Comparison of ENCODE assay signal across 8 mouse cellular contexts in the genomic region with DNA sequence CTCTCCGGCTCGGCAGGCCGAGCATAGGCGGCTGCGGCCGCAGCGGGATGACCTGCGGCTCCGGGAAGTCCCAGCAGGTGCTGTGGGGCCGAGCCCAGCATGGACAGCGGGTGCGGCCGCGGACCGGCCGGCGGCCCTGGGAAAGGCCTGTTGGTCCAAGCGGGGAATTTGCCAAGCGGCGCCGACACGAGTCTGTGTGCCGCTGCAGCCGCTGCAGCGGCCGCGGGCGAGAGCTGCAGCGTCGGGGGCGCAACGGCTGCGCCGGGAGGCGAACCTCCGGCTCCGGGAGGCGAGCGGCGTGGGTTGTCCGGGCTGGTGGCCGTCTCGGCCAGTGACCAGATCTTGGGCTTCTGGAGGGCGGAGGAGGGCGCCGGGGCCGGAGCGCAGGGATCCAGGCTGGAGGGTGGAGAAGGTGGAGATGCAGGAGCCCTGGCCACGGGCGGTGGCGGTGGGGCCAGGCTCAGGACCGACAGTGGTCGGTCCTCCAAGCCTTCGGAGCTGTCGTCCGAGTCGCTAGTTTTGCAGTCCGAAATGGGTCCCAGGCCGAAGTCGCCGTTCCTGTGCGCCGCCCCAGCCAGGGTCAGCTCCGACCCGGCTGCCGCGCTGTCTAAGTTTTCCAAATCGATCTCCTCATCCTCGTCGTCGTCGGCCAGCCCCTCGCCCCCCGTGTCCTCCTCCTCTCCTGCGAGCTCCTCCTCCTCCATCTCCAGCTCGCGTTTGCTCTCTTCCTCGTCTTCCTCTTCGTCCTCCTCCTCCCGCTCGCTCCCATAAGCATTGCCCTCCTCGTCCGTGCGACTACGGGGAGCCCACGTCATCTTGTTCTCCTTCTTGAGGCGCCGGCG. TPM values are rescaled to one million over a fixed set of nuclear protein-coding genes. Genes with fewer than 3 reads are reported as not detected.
A peak's percentile ranks its signal among the peaks of the same experiment; 100 is the strongest.
DNase-seq lines count a peak whose midpoint lies in the region; ATAC-seq and TF ChIP-seq lines count a peak whose summit lies in the region.

No protein-coding gene starts in this region.

- no peaks in the 10 kb centered on the region for H3K9me3 ChIP-seq in kidney, postnatal 0 days (replicated peaks; ENCODE audit: low read length)
- H3K9me3 ChIP-seq in midbrain, embryonic 11.5 days (ENCODE audit: control insufficient read depth, low read length), result no peaks in the 10 kb centered on the region

- peak overlapping the region; percentile 86 for H3K4me2 ChIP-seq in kidney, postnatal 0 days (ENCODE audit: low read length)
- peak overlapping the region; percentile 71 for H3K4me2 ChIP-seq in midbrain, embryonic 11.5 days

- H3K79me2 ChIP-seq in C2C12 (ENCODE audit: control insufficient read depth, insufficient read depth), result no peaks in the 10 kb centered on the region

- 1% methylated on average over 82 of the region's 89 CpGs for WGBS in kidney, postnatal 0 days
- WGBS in midbrain, embryonic 11.5 days, result under 1% methylated on average over 89 of the region's 89 CpGs

- no peaks in the 10 kb centered on the region for H3K79me3 ChIP-seq in C2C12 (ENCODE audit: low read depth)

- no peak for TF ChIP-seq CTCF in C2C12 (IDR thresholded peaks at IDR 0.05; ENCODE audit: control insufficient read depth, insufficient read depth, insufficient read length)
- TF ChIP-seq CTCF in kidney, postnatal 0 days (IDR thresholded peaks at IDR 0.05; ENCODE audit: low read depth), result no peak

- H3K4me1 ChIP-seq in kidney, postnatal 0 days (replicated peaks; ENCODE audit: insufficient read depth, low read length), result peaks cover 21% of the 10 kb centered on the region; the same call in 1 of the 2 replicates
- H3K4me1 ChIP-seq in midbrain, embryonic 11.5 days (ENCODE audit: control insufficient read depth, insufficient read depth, low read length), result peaks cover 35% of the 10 kb centered on the region

- no peaks in the 10 kb centered on the region for H3K36me3 ChIP-seq in C2C12 (ENCODE audit: control insufficient read depth, insufficient read depth)
- no peaks in the 10 kb centered on the region for H3K36me3 ChIP-seq in kidney, postnatal 0 days (ENCODE audit: insufficient read depth, low read length)
- H3K36me3 ChIP-seq in midbrain, embryonic 11.5 days (ENCODE audit: control insufficient read depth, insufficient read depth, low read length), result peaks cover 10% of the 10 kb centered on the region

- peak overlapping the region; percentile 91; the same call in 1 of the 2 replicates for H3K27ac ChIP-seq in kidney, postnatal 0 days
- H3K27ac ChIP-seq in midbrain, embryonic 11.5 days (ENCODE audit: low read depth, low read length), result peak overlapping the region; percentile 100

- peak overlapping the region; percentile 36 for H3K4me3 ChIP-seq in C2C12 (ENCODE audit: insufficient read depth, poor library complexity, severe bottlenecking)
- peak overlapping the region; percentile 74 for H3K4me3 ChIP-seq in kidney, postnatal 0 days (replicated peaks; ENCODE audit: low read depth, low read length)
- peak overlapping the region; percentile 99 for H3K4me3 ChIP-seq in midbrain, embryonic 11.5 days (ENCODE audit: low read depth, low read length)

- H3K9ac ChIP-seq in kidney, postnatal 0 days (ENCODE audit: low read depth, low read length), result peak overlapping the region; percentile 73
- peak overlapping the region; percentile 99 for H3K9ac ChIP-seq in midbrain, embryonic 11.5 days (ENCODE audit: low read length)

- ATAC-seq in kidney, postnatal 0 days (replicated peaks; ENCODE audit: low FRiP score, low read depth), result no peak
- ATAC-seq in midbrain, embryonic 11.5 days (ENCODE audit: low FRiP score), result no peak

- peak overlapping the region; percentile 46 for H3ac ChIP-seq in C2C12 (ENCODE audit: control insufficient read depth, insufficient read length, low read depth)

- DNase-seq in R1 (ENCODE audit: low read depth, low spot score), result peak; percentile 25
- DNase-seq in gastrocnemius, postnatal 25 days, result peak; percentile 17
- DNase-seq in kidney, postnatal 0 days (ENCODE audit: low spot score), result no peak
- DNase-seq in midbrain, embryonic 11.5 days (ENCODE audit: low spot score, missing footprints), result peak; percentile 97
- DNase-seq in spleen, postnatal 14 days (ENCODE audit: low spot score in 2 of 2), result no peak
- DNase-seq in left cerebral cortex, adult 18-20 months (ENCODE audit: low spot score in 2 of 2), result no peak
- DNase-seq in urinary bladder, postnatal 14 days (ENCODE audit: low spot score), result no peak

- H3K27me3 ChIP-seq in C2C12 (ENCODE audit: control insufficient read depth, insufficient read depth, insufficient read length), result no peaks in the 10 kb centered on the region
- H3K27me3 ChIP-seq in kidney, postnatal 0 days (ENCODE audit: insufficient read depth, low read length), result peaks cover 66% of the 10 kb centered on the region
- peaks cover 16% of the 10 kb centered on the region for H3K27me3 ChIP-seq in midbrain, embryonic 11.5 days (ENCODE audit: control insufficient read depth, insufficient read depth, low read length)

TF ChIP-seq in C2C12, 6 proteins besides CTCF, POLR2A, EP300 and RAD21:
- no peak for TF ChIP-seq CEBPB (IDR thresholded peaks at IDR 0.05; ENCODE audit: low read depth)
- TF ChIP-seq FOSL1 (IDR thresholded peaks at IDR 0.05; ENCODE audit: insufficient read depth, low read length, poor library complexity, severe bottlenecking), result no peak
- TF ChIP-seq MYOG (IDR thresholded peaks at IDR 0.05; ENCODE audit: control insufficient read depth, extremely low read depth, insufficient read length), result no peak
- TF ChIP-seq USF1 (IDR thresholded peaks at IDR 0.05; ENCODE audit: low read depth), result no peak
- TF ChIP-seq MYOD1 (IDR thresholded peaks at IDR 0.05; ENCODE audit: control insufficient read depth, insufficient read length, low read depth), result no peak
- TF ChIP-seq MAX (IDR thresholded peaks at IDR 0.05), result no peak

RNA-seq across cellular contexts. Expression of a gene that starts 2.0 kb away (rescaled TPM):
- polyA plus RNA-seq in C2C12 (2012; fragmentation: generic; extraction: Trizol), result 8.8 TPM
- 1 to 10 TPM in 1 of 2 experiments, under 1 TPM in 1; 0.46 to 3.4 TPM for total RNA-seq in gastrocnemius, postnatal 25 days (2021)
- polyA plus RNA-seq in kidney, postnatal 0 days (2015; fragmentation: Nextera tagmentation; extraction: Ambion mirVana), result 22.2 and 25.2 TPM in 2 replicates
- polyA plus RNA-seq in midbrain, embryonic 11.5 days (2014; fragmentation: Nextera tagmentation; extraction: Ambion mirVana), result 38.7 and 45.1 TPM in 2 replicates
- under 1 TPM; 0.59 to 0.72 TPM for total RNA-seq in left cerebral cortex, adult 18-20 months (2021)

Comparison
In these comparisons a context has a peak if more than half of its experiments do, and no peak if none do; other contexts are left out.
1. H3K4me3 ChIP-seq: peak in every context shown above with its lines; median percentile 99 in midbrain, embryonic 11.5 days; 74 in kidney, postnatal 0 days; 36 in C2C12.
2. DNase-seq: peak in R1 (single experiment), gastrocnemius, postnatal 25 days (single experiment) and midbrain, embryonic 11.5 days (single experiment); none in kidney, postnatal 0 days (single experiment), spleen, postnatal 14 days (0 of 2), left cerebral cortex, adult 18-20 months (0 of 2) and urinary bladder, postnatal 14 days (single experiment).